Mouse (Mus musculus) induced T-regulatory cell, adult 2 months (primary cell): Measurements from ENCODE around the gene Noc3l.
A peak's percentile ranks its signal among the peaks of the same experiment; 100 is the strongest.

ENCODE experiments used
- DNase-seq: peaks from one replicate; pipeline ENCODE4 v3.0.0-alpha.2; 2012; ENCODE audit warnings: low read depth

Noc3l gene

DNA sequence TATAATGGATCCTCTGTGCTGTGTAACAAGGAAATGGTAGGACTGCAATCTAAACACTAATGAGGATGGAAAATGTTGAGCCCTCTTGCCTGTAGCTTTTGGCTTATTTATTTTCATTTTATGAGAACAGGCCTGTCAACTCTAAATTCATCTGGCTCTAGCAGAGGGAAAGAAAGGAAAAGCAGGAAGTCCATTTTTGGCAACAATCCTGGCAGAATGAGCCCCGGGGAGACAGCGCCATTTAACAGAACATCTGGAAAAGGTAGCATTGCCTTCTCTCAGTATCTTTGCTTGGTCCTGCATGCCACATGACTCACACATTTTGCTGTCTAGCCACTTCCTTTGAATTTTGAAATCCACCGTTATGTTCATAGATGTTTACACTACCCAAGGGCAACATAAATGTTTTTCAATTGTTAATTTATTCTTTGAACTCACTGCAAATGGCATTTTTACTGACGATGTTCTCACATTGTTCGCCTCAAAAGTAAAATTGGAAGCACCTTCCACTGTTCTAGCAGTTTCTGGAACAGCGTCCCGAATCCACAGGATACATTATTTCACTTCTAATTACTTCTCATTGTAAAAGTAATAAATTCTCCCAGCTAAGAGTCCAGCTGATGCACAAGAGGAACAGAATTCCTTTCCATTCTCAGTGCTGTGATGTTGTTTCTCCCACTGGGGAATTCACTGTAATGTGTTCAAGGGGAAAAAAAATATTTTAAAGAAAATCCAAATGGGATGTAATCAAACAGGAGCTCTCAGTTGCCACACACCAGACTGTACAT lies 60.2 kb downstream of the Noc3l start:
- no peak for DNase-seq

DNA sequence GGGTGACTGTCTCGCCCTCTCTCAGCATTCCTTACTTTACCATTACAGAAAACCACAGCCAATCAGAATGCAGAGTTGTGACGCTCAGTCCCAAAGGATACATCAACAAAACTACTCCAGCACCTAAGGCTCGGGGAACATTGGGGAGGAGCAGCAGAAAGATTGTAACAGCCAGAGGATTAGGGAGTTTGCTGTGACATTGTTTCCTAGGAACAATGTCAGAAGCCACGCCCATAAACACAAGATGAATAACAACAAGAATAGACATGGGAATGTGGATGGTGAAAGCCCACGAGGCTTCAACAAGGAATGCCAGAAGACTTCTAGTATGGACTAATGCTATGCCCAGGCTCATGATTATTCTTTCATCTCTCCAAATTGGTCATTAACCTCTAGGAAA lies 61.0 kb downstream of the Noc3l start:
- no peak for DNase-seq

DNA sequence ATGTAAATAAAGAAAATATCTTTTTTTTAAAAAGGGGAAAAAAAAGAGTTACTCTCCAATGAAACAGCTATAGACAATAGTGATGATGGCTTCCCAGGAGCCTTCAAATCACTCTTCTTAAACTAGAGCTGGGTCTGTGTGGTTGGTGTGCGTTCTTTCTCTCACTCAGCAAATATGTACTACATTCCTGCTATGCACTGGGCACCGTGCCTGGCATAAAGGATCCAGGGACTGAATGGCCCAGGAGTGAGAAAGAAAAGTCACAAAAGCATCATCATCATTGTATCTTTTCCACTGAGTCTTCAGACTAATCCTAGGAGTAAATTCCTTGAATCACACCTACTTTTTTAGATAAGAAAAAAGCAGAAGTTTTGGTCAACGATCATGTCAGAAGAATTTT lies 61.9 kb downstream of the Noc3l start:
- no peak for DNase-seq

DNA sequence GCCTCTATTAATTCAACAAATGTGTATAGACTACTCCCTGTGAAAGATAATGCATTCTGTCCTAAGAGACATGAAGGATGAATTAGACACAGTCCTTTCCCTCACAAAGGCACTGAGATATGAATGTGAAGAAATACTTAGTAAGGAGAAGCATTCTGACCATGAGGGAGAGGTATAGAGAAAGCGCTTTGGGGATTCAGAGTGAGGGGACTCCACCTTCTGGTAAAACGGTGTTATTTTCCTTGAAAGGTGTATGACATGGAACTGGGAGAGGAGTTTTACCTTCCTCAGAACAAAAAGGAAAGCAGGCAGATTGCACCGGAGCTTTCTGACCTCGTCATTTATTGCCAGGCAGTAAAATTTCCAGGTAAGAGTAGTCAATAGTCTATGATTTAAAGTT lies 68.8 kb downstream of the Noc3l start:
- DNase-seq, result peak; percentile 33

DNA sequence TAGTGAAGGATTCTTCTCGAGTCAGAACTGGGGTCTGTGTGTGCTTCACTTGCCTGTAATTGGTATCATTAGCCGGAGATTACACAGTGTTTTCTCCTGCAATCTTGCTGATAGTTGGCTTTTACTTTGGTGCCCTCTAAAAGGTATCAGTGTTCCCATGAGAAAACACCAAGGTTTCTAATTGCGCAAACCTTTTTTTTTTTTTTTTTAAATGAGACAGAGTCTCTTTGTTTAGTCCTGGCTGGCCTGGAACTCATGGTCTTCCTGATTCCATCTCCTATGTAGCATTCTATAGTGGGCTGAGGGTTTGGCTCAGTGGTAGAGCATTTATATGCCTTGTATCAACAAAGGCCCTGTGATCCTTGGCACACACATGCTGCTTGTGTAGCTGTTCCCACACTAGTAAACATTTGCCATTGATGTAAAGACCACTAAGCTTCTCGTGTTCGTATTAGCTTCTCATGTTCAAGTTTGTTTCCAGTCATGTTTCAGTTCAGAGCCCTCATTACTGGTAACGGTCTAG lies 72.5 kb downstream of the Noc3l start:
- DNase-seq, result no peak

DNA sequence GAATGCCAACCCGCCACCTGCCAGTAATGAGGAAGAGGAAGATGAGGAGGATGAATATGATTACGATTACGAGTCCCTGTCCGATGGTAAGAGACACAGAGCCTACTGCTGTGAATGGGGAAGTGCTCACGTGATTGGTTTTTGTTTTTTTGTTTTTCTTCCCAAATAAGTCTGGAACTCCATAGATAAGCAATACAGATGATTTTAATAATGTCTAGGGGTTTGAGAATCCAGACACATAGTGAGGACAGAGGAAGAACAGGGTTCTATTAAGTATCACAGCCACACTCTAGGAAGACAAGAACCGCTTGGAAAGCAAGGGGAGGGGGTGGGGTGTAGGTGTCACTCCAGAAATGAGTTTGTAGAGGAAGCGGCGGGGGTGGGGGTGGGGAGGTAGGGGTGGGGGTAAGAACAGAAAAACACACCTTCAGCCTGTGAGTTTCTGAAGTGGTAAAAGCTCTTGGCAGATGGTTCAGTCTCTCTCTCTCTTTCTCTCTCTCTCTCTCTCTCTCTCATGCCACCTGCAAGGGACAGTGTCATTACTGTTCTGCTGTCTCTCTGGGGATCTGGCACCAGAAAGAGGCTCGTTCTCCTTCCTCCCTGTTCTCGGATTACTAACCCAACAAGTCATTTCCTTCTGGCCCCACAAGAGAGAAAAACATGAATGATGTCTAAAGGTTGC lies 73.1 kb downstream of the Noc3l start:
- DNase-seq, result peak; percentile 74

DNA sequence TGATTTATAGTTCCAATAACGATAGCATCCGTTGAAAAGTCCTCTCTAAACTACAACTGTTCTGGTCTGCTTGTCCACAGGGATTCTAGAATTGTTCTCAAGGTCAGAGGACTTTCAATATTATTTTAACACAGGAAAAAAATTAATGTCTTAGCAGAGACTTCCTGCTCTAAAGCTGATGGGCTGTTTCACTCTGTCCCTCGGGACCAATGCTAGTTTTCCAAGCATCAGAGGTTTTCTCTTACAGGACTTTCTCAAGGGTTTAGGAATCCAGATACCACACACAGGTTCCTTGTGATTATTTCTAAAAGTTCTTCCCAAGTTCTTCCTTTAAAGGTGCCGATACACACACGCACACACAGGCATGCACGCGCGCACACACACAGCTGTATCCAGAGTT lies 74.5 kb downstream of the Noc3l start:
- no peak for DNase-seq
